Mouse (Mus musculus): Measurements from ENCODE around the gene Fgf11. TPM values are rescaled to one million over a fixed set of nuclear protein-coding genes. Genes with fewer than 3 reads are reported as not detected.
A peak's percentile ranks its signal among the peaks of the same experiment; 100 is the strongest.

The Fgf11 gene
- 2.2 and 3.0 TPM in 2 replicates for polyA plus RNA-seq (2015; fragmentation: Nextera tagmentation; extraction: Ambion mirVana)

DNA sequence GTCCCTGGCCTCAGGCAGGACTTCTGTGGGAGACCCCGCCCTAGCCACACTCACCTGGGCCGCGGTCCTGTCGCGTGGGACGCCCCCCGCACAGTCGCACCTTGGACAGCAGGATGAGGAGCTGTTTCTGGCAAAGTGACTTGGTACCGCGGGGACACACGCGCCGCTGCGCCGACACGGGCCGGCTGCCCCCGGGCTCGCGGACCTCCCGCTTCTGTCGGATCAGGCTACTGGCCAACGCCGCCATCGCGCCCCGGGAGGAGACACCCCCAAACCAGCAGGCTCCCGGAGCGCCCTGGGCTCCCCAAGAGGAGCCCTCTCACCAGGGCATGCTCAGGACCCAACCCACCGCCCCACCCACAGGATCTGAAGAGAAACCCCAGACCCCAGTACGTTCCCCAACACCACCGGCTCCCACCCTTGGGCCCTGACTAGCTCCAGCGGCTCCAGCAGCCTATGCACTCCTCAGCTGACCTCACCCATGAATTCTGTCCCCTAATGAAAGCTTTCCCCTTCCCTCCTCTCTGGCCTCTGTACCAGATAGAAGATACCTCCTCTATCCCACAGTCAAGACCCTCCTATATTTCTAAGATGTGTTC is at the start of gene Fgf11:
Gene Fgf11, minus strand, starts transcription at position 479 of the 599 bp plus-strand sequence.
- H3K36me3 ChIP-seq (ENCODE audit: control insufficient read depth, insufficient read depth) = no peaks in the 10 kb centered on the region
- H3K9ac ChIP-seq (ENCODE audit: low read length) = peak within 1 kb of the TSS; percentile 80
- peaks cover 3% of the 10 kb centered on the region; the same call in 1 of the 2 replicates for H3K9me3 ChIP-seq (replicated peaks; ENCODE audit: control insufficient read depth, low read length)
- H3K27me3 ChIP-seq (ENCODE audit: control insufficient read depth, insufficient read depth, low read length) = peaks cover 14% of the 10 kb centered on the region
- ATAC-seq (replicated peaks; ENCODE audit: extremely low read depth, insufficient read depth, low FRiP score) = no peak
- 3% methylated on average over 33 of the region's 33 CpGs for WGBS
- peaks cover 50% of the 10 kb centered on the region for H3K4me1 ChIP-seq (ENCODE audit: control insufficient read depth, insufficient read depth, low read length)
- peak within 1 kb of the TSS; percentile 52 for H3K27ac ChIP-seq (ENCODE audit: low read length)
- peak within 1 kb of the TSS; percentile 99 for H3K4me2 ChIP-seq (ENCODE audit: low read depth, low read length)
- peak within 1 kb of the TSS; percentile 74 for H3K4me3 ChIP-seq (ENCODE audit: low read length)

DNA sequence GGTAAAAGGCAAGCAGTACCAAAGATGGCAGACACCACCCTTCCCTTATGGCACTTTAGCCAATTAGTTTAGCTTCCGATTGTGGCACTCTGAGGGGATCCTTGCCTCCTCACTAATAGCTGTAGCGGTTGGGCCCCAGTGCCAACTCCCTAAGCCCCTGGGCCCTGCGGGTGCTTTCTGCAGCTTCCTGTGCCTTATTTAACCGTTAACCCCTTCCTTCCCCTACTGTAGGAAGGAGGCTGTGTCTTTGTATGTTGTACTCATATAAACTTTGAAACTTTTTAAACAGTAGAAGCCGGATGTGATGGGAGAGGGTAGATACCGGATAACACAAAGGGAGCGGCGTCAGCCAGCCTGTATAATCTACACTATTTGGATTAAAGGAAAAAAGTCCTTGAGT is 49.1 kb upstream of the Fgf11 start:
- no peak for ATAC-seq (replicated peaks; ENCODE audit: extremely low read depth, insufficient read depth, low FRiP score)
- H3K4me3 ChIP-seq (ENCODE audit: low read length) = no peak overlapping the region
- peaks cover 16% of the 10 kb centered on the region for H3K4me1 ChIP-seq (ENCODE audit: control insufficient read depth, insufficient read depth, low read length)
- H3K36me3 ChIP-seq (ENCODE audit: control insufficient read depth, insufficient read depth) = peaks cover 30% of the 10 kb centered on the region
- no peaks in the 10 kb centered on the region for H3K27me3 ChIP-seq (ENCODE audit: control insufficient read depth, insufficient read depth, low read length)
- no peak overlapping the region for H3K4me2 ChIP-seq (ENCODE audit: low read depth, low read length)
- 72% methylated on average over 8 of the region's 8 CpGs for WGBS
- H3K9ac ChIP-seq (ENCODE audit: low read length) = no peak overlapping the region
- no peak overlapping the region for H3K27ac ChIP-seq (ENCODE audit: low read length)
- no peaks in the 10 kb centered on the region for H3K9me3 ChIP-seq (replicated peaks; ENCODE audit: control insufficient read depth, low read length)

DNA sequence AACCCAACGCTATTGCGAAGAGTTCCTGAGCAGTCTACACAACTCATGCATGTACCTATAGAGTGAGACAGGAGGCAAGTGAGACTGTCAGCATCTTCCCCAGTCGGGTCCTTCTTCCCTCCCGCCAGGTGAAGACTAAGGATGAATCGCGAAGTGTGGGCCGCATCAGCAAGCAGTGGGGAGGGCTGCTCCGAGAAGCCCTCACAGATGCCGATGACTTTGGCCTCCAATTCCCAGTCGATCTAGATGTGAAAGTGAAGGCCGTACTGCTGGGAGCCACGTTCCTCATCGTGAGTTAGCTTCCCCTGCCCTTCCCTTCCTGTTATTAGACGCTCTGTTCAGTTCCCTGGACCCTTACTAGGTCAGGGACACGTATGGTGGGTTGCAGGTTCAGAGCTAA is 48.2 kb upstream of the Fgf11 start:
- peaks cover 30% of the 10 kb centered on the region for H3K36me3 ChIP-seq (ENCODE audit: control insufficient read depth, insufficient read depth)
- WGBS = 92% methylated on average over 15 of the region's 15 CpGs
- H3K9me3 ChIP-seq (replicated peaks; ENCODE audit: control insufficient read depth, low read length) = no peaks in the 10 kb centered on the region
- peaks cover 22% of the 10 kb centered on the region for H3K4me1 ChIP-seq (ENCODE audit: control insufficient read depth, insufficient read depth, low read length)
- H3K27me3 ChIP-seq (ENCODE audit: control insufficient read depth, insufficient read depth, low read length) = no peaks in the 10 kb centered on the region
- no peak overlapping the region for H3K4me3 ChIP-seq (ENCODE audit: low read length)
- H3K9ac ChIP-seq (ENCODE audit: low read length) = no peak overlapping the region
- ATAC-seq (replicated peaks; ENCODE audit: extremely low read depth, insufficient read depth, low FRiP score) = no peak
- no peak overlapping the region for H3K27ac ChIP-seq (ENCODE audit: low read length)
- H3K4me2 ChIP-seq (ENCODE audit: low read depth, low read length) = no peak overlapping the region

DNA sequence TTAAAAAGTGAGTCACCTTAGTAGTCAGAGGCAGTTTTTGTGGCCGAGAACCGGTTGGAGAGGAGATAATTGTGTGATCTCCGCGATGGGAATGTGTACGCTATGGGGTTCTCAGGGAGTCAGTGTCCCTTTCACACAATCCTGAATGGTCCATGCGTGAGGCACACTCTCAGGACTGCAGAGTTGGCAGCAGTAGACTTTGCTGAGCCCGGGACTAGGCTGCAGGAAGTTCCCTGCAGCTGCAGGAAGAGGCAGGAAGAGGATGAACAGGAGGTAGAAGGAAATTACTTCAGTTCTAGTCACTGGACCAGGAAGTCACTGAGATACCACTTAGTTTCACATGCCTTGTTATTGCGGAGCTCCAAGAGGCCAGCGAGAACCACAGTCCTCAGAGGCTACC is 47.5 kb upstream of the Fgf11 start:
- Histone ChIP-seq H3K4me3 (ENCODE audit: low read length) (no peak overlapping the region), H3K27me3 (ENCODE audit: control insufficient read depth, insufficient read depth, low read length) (no peaks in the 10 kb centered on the region), H3K9me3 (replicated peaks; ENCODE audit: control insufficient read depth, low read length) (no peaks in the 10 kb centered on the region), H3K27ac (ENCODE audit: low read length) (peak overlapping the region; percentile 55), H3K4me1 (ENCODE audit: control insufficient read depth, insufficient read depth, low read length) (peaks cover 22% of the 10 kb centered on the region), H3K9ac (ENCODE audit: low read length) (no peak overlapping the region), H3K36me3 (ENCODE audit: control insufficient read depth, insufficient read depth) (peaks cover 30% of the 10 kb centered on the region), H3K4me2 (ENCODE audit: low read depth, low read length) (0 out of 2 replicates have a peak overlapping the region, but pooled peaks have one; percentile 0)
- no peak for ATAC-seq (replicated peaks; ENCODE audit: extremely low read depth, insufficient read depth, low FRiP score)
- WGBS = 75% methylated on average over 9 of the region's 9 CpGs

DNA sequence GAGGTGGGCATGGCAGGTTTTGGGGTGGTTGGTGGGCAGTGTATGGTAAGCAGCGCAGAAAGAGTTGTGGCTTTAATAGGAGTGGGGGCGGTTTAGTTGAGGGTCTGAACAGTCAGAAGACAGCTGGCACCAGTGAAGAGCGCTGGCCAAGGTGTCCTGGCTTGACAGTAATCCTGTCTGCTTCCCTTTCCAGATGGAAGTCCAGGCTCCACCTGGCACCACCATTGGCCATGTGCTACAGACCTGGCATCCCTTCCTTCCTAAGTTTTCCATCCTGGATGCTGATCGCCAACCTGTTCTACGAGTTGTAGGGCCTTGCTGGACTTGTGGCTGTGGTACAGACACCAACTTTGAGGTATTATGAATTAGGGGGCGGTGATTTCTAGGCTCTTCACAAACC is 46.4 kb upstream of the Fgf11 start:
- no peaks in the 10 kb centered on the region for H3K27me3 ChIP-seq (ENCODE audit: control insufficient read depth, insufficient read depth, low read length)
- WGBS = 98% methylated on average over 6 of the region's 6 CpGs
- H3K36me3 ChIP-seq (ENCODE audit: control insufficient read depth, insufficient read depth) = peaks cover 30% of the 10 kb centered on the region
- H3K9ac ChIP-seq (ENCODE audit: low read length) = no peak overlapping the region
- peaks cover 19% of the 10 kb centered on the region for H3K4me1 ChIP-seq (ENCODE audit: control insufficient read depth, insufficient read depth, low read length)
- H3K4me2 ChIP-seq (ENCODE audit: low read depth, low read length) = peak overlapping the region; percentile 78
- no peak overlapping the region for H3K27ac ChIP-seq (ENCODE audit: low read length)
- H3K9me3 ChIP-seq (replicated peaks; ENCODE audit: control insufficient read depth, low read length) = no peaks in the 10 kb centered on the region
- no peak overlapping the region for H3K4me3 ChIP-seq (ENCODE audit: low read length)
- no peak for ATAC-seq (replicated peaks; ENCODE audit: extremely low read depth, insufficient read depth, low FRiP score)

DNA sequence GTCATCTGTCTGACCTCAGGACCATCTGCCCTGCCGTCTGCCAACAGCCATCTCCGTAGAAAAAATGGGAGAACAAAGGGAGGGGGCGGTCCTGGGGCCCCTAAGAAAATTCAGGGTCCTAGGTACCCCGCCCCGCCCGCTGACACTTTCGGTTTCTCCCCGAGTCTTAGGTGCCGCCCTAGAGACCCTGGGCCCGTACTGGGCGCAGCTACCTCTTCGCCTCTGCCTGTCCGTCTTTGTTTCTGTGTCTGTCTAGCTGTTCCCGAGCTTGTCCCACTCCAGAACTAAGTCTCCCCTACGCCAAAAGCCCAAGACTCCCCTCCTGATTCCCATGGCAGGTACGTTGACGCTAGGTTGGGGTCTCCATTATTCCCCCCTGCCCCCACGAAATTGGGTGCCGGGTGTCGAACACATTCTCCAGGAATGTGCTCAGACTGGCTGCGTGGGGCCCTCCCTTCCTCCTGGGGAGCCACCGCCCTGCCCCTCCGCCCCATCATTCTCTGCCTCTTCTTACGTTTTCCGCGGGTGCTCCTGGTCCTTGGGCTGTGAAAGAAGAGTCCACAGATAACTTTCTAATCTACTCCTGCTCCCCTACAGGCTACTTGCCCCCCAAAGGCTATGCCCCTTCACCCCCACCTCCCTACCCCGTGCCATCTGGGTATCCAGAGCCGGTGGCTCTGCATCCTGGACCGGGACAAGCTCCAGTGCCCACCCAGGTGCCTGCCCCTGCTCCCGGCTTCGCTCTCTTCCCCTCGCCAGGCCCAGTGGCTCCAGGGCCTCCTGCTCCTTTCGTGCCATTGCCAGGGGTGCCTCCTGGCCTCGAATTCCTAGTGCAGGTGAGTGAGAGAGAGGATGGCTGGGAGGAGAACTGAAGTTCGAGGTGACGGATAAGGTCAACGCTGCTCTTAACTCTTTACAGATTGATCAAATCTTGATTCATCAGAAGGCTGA is 45.4 kb upstream of the Fgf11 start:
- peaks cover 30% of the 10 kb centered on the region for H3K36me3 ChIP-seq (ENCODE audit: control insufficient read depth, insufficient read depth)
- H3K9me3 ChIP-seq (replicated peaks; ENCODE audit: control insufficient read depth, low read length) = no peaks in the 10 kb centered on the region
- peak overlapping the region; percentile 78 for H3K4me3 ChIP-seq (ENCODE audit: low read length)
- H3K4me2 ChIP-seq (ENCODE audit: low read depth, low read length) = peak overlapping the region; percentile 78
- ATAC-seq (replicated peaks; ENCODE audit: extremely low read depth, insufficient read depth, low FRiP score) = peak; percentile 17
- no peaks in the 10 kb centered on the region for H3K27me3 ChIP-seq (ENCODE audit: control insufficient read depth, insufficient read depth, low read length)
- H3K9ac ChIP-seq (ENCODE audit: low read length) = peak overlapping the region; percentile 85
- H3K4me1 ChIP-seq (ENCODE audit: control insufficient read depth, insufficient read depth, low read length) = peaks cover 19% of the 10 kb centered on the region
- WGBS = 11% methylated on average over 37 of the region's 37 CpGs
- peak overlapping the region; percentile 93 for H3K27ac ChIP-seq (ENCODE audit: low read length)

DNA sequence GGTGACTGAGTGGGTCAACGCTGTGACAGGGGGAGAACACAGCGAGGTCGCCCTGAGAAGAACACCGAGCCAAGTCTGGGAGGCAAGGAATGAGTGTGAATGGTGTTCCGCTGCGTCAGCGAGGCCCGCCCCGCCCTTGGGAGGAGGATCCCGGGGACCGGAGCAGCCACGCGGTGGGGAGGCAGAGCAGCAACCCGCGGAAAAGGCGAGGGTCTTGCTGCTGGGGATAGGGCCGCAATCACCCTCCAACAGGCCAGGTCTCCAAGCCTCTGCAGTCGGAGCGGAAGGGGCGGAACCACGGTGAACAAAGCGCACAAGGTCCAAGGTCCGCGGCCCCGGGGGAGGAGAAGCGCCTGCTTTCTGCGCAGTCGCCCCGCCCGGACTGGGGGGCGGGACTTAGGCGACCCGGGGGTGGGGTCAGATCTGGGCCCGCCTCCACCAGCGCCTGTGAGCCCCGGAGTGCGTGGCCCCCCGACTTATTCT is 44.6 kb upstream of the Fgf11 start, which contains the start of gene Plscr3:
Gene Plscr3, plus strand, starts transcription at position 179 of the 483 bp plus-strand sequence.
- peak; percentile 93 for ATAC-seq (replicated peaks; ENCODE audit: extremely low read depth, insufficient read depth, low FRiP score)
- Histone ChIP-seq H3K4me2 (ENCODE audit: low read depth, low read length) (peak within 1 kb of the TSS; percentile 78), H3K9ac (ENCODE audit: low read length) (peak within 1 kb of the TSS; percentile 85), H3K27me3 (ENCODE audit: control insufficient read depth, insufficient read depth, low read length) (no peaks in the 10 kb centered on the region), H3K4me3 (ENCODE audit: low read length) (peak within 1 kb of the TSS; percentile 78), H3K27ac (ENCODE audit: low read length) (peak within 1 kb of the TSS; percentile 93), H3K4me1 (ENCODE audit: control insufficient read depth, insufficient read depth, low read length) (peaks cover 19% of the 10 kb centered on the region), H3K36me3 (ENCODE audit: control insufficient read depth, insufficient read depth) (peaks cover 24% of the 10 kb centered on the region), H3K9me3 (replicated peaks; ENCODE audit: control insufficient read depth, low read length) (no peaks in the 10 kb centered on the region)
- under 1% methylated on average over 38 of the region's 38 CpGs for WGBS

DNA sequence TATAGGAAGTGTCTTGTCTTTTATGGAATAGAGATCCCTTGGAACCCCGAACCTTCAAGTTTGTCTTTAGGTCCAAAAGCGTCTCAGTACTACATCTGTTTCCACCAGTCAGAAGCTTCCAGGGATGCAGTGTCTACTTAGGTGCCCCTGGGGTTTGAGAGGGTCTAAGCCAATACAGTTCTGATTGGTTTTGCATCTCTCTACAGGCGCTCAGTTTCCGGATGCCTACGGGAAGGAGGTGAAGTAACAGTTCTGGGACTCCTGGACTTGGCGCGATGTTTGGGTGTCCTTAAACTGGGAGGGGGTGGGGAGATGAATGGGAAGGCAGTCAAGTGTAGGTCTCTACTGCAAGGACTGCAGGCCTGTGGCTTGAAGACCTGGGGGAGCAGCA is 37.1 kb upstream of the Fgf11 start:
- no peak for ATAC-seq (replicated peaks; ENCODE audit: extremely low read depth, insufficient read depth, low FRiP score)
- Histone ChIP-seq H3K9ac (ENCODE audit: low read length) (peak overlapping the region; percentile 85), H3K27me3 (ENCODE audit: control insufficient read depth, insufficient read depth, low read length) (peaks cover 24% of the 10 kb centered on the region), H3K4me3 (ENCODE audit: low read length) (peak overlapping the region; percentile 74), H3K27ac (ENCODE audit: low read length) (peak overlapping the region; percentile 87), H3K9me3 (replicated peaks; ENCODE audit: control insufficient read depth, low read length) (no peaks in the 10 kb centered on the region), H3K36me3 (ENCODE audit: control insufficient read depth, insufficient read depth) (no peaks in the 10 kb centered on the region), H3K4me1 (ENCODE audit: control insufficient read depth, insufficient read depth, low read length) (peaks cover 22% of the 10 kb centered on the region), H3K4me2 (ENCODE audit: low read depth, low read length) (peak overlapping the region; percentile 73)
- 1% methylated on average over 7 of the region's 7 CpGs for WGBS
